Mouse (Mus musculus): ENCODE data around the gene Kif18b. TPM values are rescaled to one million over a fixed set of nuclear protein-coding genes. Genes with fewer than 3 reads are reported as not detected.

The Kif18b gene
- polyA plus RNA-seq, 1 experiment from 2014 or later: 14.0 TPM

- H3K27ac ChIP-seq: no peak overlapping the region
- H3K4me3 ChIP-seq: no peak overlapping the region
- no peak for ATAC-seq
- H3K4me1 ChIP-seq: no peaks in the 10 kb centered on the region
- peaks cover 89% of the 10 kb centered on the region for H3K27me3 ChIP-seq (replicated peaks)
- H3K4me2 ChIP-seq: no peak overlapping the region
- no peak overlapping the region for H3K9ac ChIP-seq
- no peaks in the 10 kb centered on the region for H3K36me3 ChIP-seq
- no peaks in the 10 kb centered on the region for H3K9me3 ChIP-seq (replicated peaks)
- WGBS (ENCODE audit: insufficient replicate concordance): 47% methylated on average over 16 of the region's 16 CpGs
These were observed 32.2 kb upstream of the Kif18b start for GRCm38 (mm10) chr11:102956962-102957614.

GRCm38 (mm10) chr11:102952922-102953321, 28.0 kb upstream of the Kif18b start:
- Histone ChIP-seq H3K27ac (no peak overlapping the region), H3K36me3 (no peaks in the 10 kb centered on the region), H3K9ac (no peak overlapping the region), H3K4me3 (no peak overlapping the region), H3K4me1 (peaks cover 9% of the 10 kb centered on the region), H3K27me3 (replicated peaks) (peaks cover 97% of the 10 kb centered on the region), H3K4me2 (no peak overlapping the region), H3K9me3 (replicated peaks) (no peaks in the 10 kb centered on the region)
- 25% methylated on average over 6 of the region's 6 CpGs for WGBS (ENCODE audit: insufficient replicate concordance)
- ATAC-seq: no peak

- WGBS (ENCODE audit: insufficient replicate concordance): 3% methylated on average over 51 of the region's 51 CpGs
- H3K4me1 ChIP-seq: peaks cover 34% of the 10 kb centered on the region
- no peak for ATAC-seq
- peak overlapping the region; percentile 71 for H3K4me2 ChIP-seq
- H3K4me3 ChIP-seq: peak overlapping the region; percentile 53
- peak overlapping the region; percentile 39 for H3K9ac ChIP-seq
- no peak overlapping the region for H3K27ac ChIP-seq
- no peaks in the 10 kb centered on the region for H3K9me3 ChIP-seq (replicated peaks)
- H3K27me3 ChIP-seq (replicated peaks): peaks cover 99% of the 10 kb centered on the region
- no peaks in the 10 kb centered on the region for H3K36me3 ChIP-seq
These were observed 23.4 kb upstream of the Kif18b start for GRCm38 (mm10) chr11:102948043-102948961.

- peak overlapping the region; percentile 60 for H3K4me2 ChIP-seq
- no peak overlapping the region for H3K27ac ChIP-seq
- H3K4me1 ChIP-seq: peaks cover 35% of the 10 kb centered on the region
- no peaks in the 10 kb centered on the region for H3K36me3 ChIP-seq
- 13% methylated on average over 8 of the region's 8 CpGs for WGBS (ENCODE audit: insufficient replicate concordance)
- H3K9me3 ChIP-seq (replicated peaks): no peaks in the 10 kb centered on the region
- no peak overlapping the region for H3K9ac ChIP-seq
- peak overlapping the region; percentile 45 for H3K4me3 ChIP-seq
- H3K27me3 ChIP-seq (replicated peaks): peaks cover 100% of the 10 kb centered on the region
- no peak; the same call in 1 of the 2 replicates for ATAC-seq
These were observed 22.0 kb upstream of the Kif18b start for GRCm38 (mm10) chr11:102946992-102947343.

- H3K36me3 ChIP-seq: no peaks in the 10 kb centered on the region
- H3K9me3 ChIP-seq (replicated peaks): no peaks in the 10 kb centered on the region
- peaks cover 40% of the 10 kb centered on the region for H3K4me1 ChIP-seq
- WGBS (ENCODE audit: insufficient replicate concordance): 1% methylated on average over 61 of the region's 87 CpGs
- peak; percentile 87 for ATAC-seq
- peak within 1 kb of the TSS; percentile 18; the same call in 1 of the 2 replicates for H3K9ac ChIP-seq
- H3K27me3 ChIP-seq (replicated peaks): peaks cover 99% of the 10 kb centered on the region
- peak within 1 kb of the TSS; percentile 45 for H3K4me3 ChIP-seq
- H3K27ac ChIP-seq: no peak within 1 kb of the TSS
- H3K4me2 ChIP-seq: peak within 1 kb of the TSS; percentile 60
These were observed 21.5 kb upstream of the Kif18b start, which contains the start of gene C1ql1 for GRCm38 (mm10) chr11:102946265-102946991. Gene C1ql1, minus strand, starts transcription at chr11:102946688.

GRCm38 (mm10) chr11:102945306-102946264, 20.7 kb upstream of the Kif18b start:
- H3K4me1 ChIP-seq: peaks cover 48% of the 10 kb centered on the region
- H3K27ac ChIP-seq: no peak overlapping the region
- H3K27me3 ChIP-seq (replicated peaks): peaks cover 99% of the 10 kb centered on the region
- H3K9me3 ChIP-seq (replicated peaks): no peaks in the 10 kb centered on the region
- peak overlapping the region; percentile 60 for H3K4me2 ChIP-seq
- WGBS (ENCODE audit: insufficient replicate concordance): 7% methylated on average over 54 of the region's 54 CpGs
- peak overlapping the region; percentile 45 for H3K4me3 ChIP-seq
- no peaks in the 10 kb centered on the region for H3K36me3 ChIP-seq
- H3K9ac ChIP-seq: no peak overlapping the region
- ATAC-seq: no peak

GRCm38 (mm10) chr11:102941236-102941635, 16.3 kb upstream of the Kif18b start:
- H3K4me1 ChIP-seq: peaks cover 36% of the 10 kb centered on the region
- H3K36me3 ChIP-seq: no peaks in the 10 kb centered on the region
- no peaks in the 10 kb centered on the region for H3K9me3 ChIP-seq (replicated peaks)
- no peak overlapping the region for H3K27ac ChIP-seq
- ATAC-seq: no peak
- no peak overlapping the region for H3K4me3 ChIP-seq
- no peak overlapping the region for H3K4me2 ChIP-seq
- WGBS (ENCODE audit: insufficient replicate concordance): 43% methylated on average over 6 of the region's 6 CpGs
- peaks cover 99% of the 10 kb centered on the region for H3K27me3 ChIP-seq (replicated peaks)
- H3K9ac ChIP-seq: no peak overlapping the region

GRCm38 (mm10) chr11:102939024-102939675, 14.2 kb upstream of the Kif18b start:
- H3K4me2 ChIP-seq: no peak overlapping the region; the same call in 1 of the 2 replicates
- WGBS (ENCODE audit: insufficient replicate concordance): 32% methylated on average over 13 of the region's 13 CpGs
- ATAC-seq: no peak

GRCm38 (mm10) chr11:102937529-102938182, 12.7 kb upstream of the Kif18b start:
- Histone ChIP-seq H3K9ac (no peak overlapping the region), H3K9me3 (replicated peaks) (no peaks in the 10 kb centered on the region), H3K4me1 (peaks cover 28% of the 10 kb centered on the region), H3K4me2 (no peak overlapping the region), H3K36me3 (no peaks in the 10 kb centered on the region), H3K4me3 (no peak overlapping the region), H3K27ac (no peak overlapping the region), H3K27me3 (replicated peaks) (peaks cover 99% of the 10 kb centered on the region)
- 64% methylated on average over 3 of the region's 3 CpGs for WGBS (ENCODE audit: insufficient replicate concordance)
- no peak for ATAC-seq

More at GRCm38 (mm10) chr11:102939024-102939675, 14.2 kb upstream of the Kif18b start:
- H3K4me3 ChIP-seq: no peak overlapping the region
- no peak overlapping the region for H3K9ac ChIP-seq
- peaks cover 99% of the 10 kb centered on the region for H3K27me3 ChIP-seq (replicated peaks)
- H3K27ac ChIP-seq: no peak overlapping the region
- no peaks in the 10 kb centered on the region for H3K36me3 ChIP-seq
- peaks cover 28% of the 10 kb centered on the region for H3K4me1 ChIP-seq
- no peaks in the 10 kb centered on the region for H3K9me3 ChIP-seq (replicated peaks)

GRCm38 (mm10) chr11:102936272-102936671, 11.3 kb upstream of the Kif18b start:
- Histone ChIP-seq H3K27ac (no peak overlapping the region), H3K4me1 (peaks cover 20% of the 10 kb centered on the region), H3K9me3 (replicated peaks) (no peaks in the 10 kb centered on the region), H3K4me2 (no peak overlapping the region), H3K36me3 (no peaks in the 10 kb centered on the region), H3K27me3 (replicated peaks) (peaks cover 95% of the 10 kb centered on the region), H3K4me3 (no peak overlapping the region), H3K9ac (no peak overlapping the region)
- ATAC-seq: no peak
- WGBS (ENCODE audit: insufficient replicate concordance): 47% methylated on average over 4 of the region's 4 CpGs
